ENCODE assay signal across 13 mouse cellular contexts in genomic region chr8:105850014-105850413, GRCm38 (mm10). TPM values are rescaled to one million over a fixed set of nuclear protein-coding genes. Genes with fewer than 3 reads are reported as not detected.
DNase-seq lines count a peak whose midpoint lies in the region; ATAC-seq and TF ChIP-seq lines count a peak whose summit lies in the region.
"Had no signal": no experiment of that assay in that cellular context is flagged by ENCODE, and none has a peak within 500 bp of the region (broad histone marks: within the 10 kb centered on the region; RNA-seq: fewer than 3 reads in every experiment).

No protein-coding gene starts in this region.

- no peak overlapping the region for H3K9ac ChIP-seq in hindbrain, embryonic 12.5 days
- H3K9ac ChIP-seq in hindbrain, embryonic 16.5 days (ENCODE audit: low read depth, low read length): no peak overlapping the region
- H3K9ac ChIP-seq in ES-Bruce4 (ENCODE audit: low read depth, poor library complexity, severe bottlenecking): peak overlapping the region; percentile 82
- H3K9ac ChIP-seq in liver, embryonic 12.5 days: no peak overlapping the region

- no peak overlapping the region for H3K4me3 ChIP-seq in hindbrain, embryonic 12.5 days
- no peak overlapping the region for H3K4me3 ChIP-seq in hindbrain, embryonic 16.5 days (ENCODE audit: low read length)
- H3K4me3 ChIP-seq in E14TG2a.4 (replicated peaks; ENCODE audit: low read length) (peak overlapping the region; percentile 97), ES-Bruce4 (ENCODE audit: low read depth, low read length) (peak overlapping the region; percentile 65)
- no peak overlapping the region for H3K4me3 ChIP-seq in liver, embryonic 12.5 days

- no peak overlapping the region for H3K27ac ChIP-seq in hindbrain, embryonic 12.5 days
- no peak overlapping the region for H3K27ac ChIP-seq in hindbrain, embryonic 16.5 days (ENCODE audit: low read depth, low read length)
- H3K27ac ChIP-seq in ES-Bruce4 (ENCODE audit: insufficient read depth, low read length): peak overlapping the region; percentile 71
- no peak overlapping the region for H3K27ac ChIP-seq in liver, embryonic 12.5 days
- H3K27ac ChIP-seq: stomach, postnatal 0 days had no signal

- DNase-seq in c-Kit-positive CD71-positive TER-119-positive erythroid progenitor cells, embryonic 14.5 days (ENCODE audit: low spot score): no peak
- no peak for DNase-seq in cerebellum, postnatal 25 days
- DNase-seq: cerebellum, adult 18-20 months; gastrocnemius, postnatal 14 days; lung, adult 2 months; retina, postnatal 1 day; thymus, postnatal 36 days had no signal

- H3K27me3 ChIP-seq in hindbrain, embryonic 12.5 days: no peaks in the 10 kb centered on the region
- no peaks in the 10 kb centered on the region for H3K27me3 ChIP-seq in hindbrain, embryonic 16.5 days (replicated peaks; ENCODE audit: control insufficient read depth, insufficient read depth, low read length)
- no peaks in the 10 kb centered on the region for H3K27me3 ChIP-seq in E14TG2a.4 (ENCODE audit: insufficient read depth, low read length)
- no peaks in the 10 kb centered on the region for H3K27me3 ChIP-seq in ES-Bruce4 (ENCODE audit: control insufficient read depth, insufficient read depth, low read length, poor library complexity, severe bottlenecking)
- H3K27me3 ChIP-seq in liver, embryonic 12.5 days (replicated peaks): no peaks in the 10 kb centered on the region

- TF ChIP-seq CTCF in E14TG2a.4 (conservative IDR thresholded peaks at IDR 0.05; ENCODE audit: low read length) (no peak), ES-Bruce4 (IDR thresholded peaks at IDR 0.05; ENCODE audit: low read depth, low read length) (no peak)

- H3K9me3 ChIP-seq in hindbrain, embryonic 12.5 days (replicated peaks): no peaks in the 10 kb centered on the region
- no peaks in the 10 kb centered on the region for H3K9me3 ChIP-seq in hindbrain, embryonic 16.5 days (ENCODE audit: control insufficient read depth, low read length)
- H3K9me3 ChIP-seq in E14TG2a.4 (ENCODE audit: low read length) (no peaks in the 10 kb centered on the region), ES-Bruce4 (replicated peaks; ENCODE audit: control insufficient read depth, insufficient read depth, low read length, poor library complexity, severe bottlenecking) (no peaks in the 10 kb centered on the region)
- no peaks in the 10 kb centered on the region for H3K9me3 ChIP-seq in liver, embryonic 12.5 days (replicated peaks)

- TF ChIP-seq POLR2A in ES-Bruce4 (IDR thresholded peaks at IDR 0.05; ENCODE audit: insufficient read depth, low read length): no peak

- 76% methylated on average over 4 of the region's 4 CpGs for WGBS in hindbrain, embryonic 12.5 days
- 82% methylated on average over 4 of the region's 4 CpGs for WGBS in hindbrain, embryonic 16.5 days
- 92% methylated on average over 4 of the region's 4 CpGs for WGBS in liver, embryonic 12.5 days (ENCODE audit: insufficient replicate concordance)

- H3K4me1 ChIP-seq in hindbrain, embryonic 12.5 days: peaks cover 10% of the 10 kb centered on the region
- H3K4me1 ChIP-seq in hindbrain, embryonic 16.5 days (ENCODE audit: control insufficient read depth, insufficient read depth, low read depth, low read length): peaks cover 9% of the 10 kb centered on the region
- H3K4me1 ChIP-seq in E14TG2a.4 (replicated peaks; ENCODE audit: low read depth, low read length) (peaks cover 62% of the 10 kb centered on the region), ES-Bruce4 (ENCODE audit: control insufficient read depth, insufficient read depth, low read length) (no peaks in the 10 kb centered on the region)
- H3K4me1 ChIP-seq in liver, embryonic 12.5 days: peaks cover 37% of the 10 kb centered on the region

- 0 out of 2 replicates have a peak overlapping the region, but pooled peaks have one; percentile 84 for H3K4me2 ChIP-seq in hindbrain, embryonic 12.5 days (replicated peaks)
- H3K4me2 ChIP-seq in hindbrain, embryonic 16.5 days (ENCODE audit: low read length): no peak overlapping the region
- H3K4me2 ChIP-seq in liver, embryonic 12.5 days: peak overlapping the region; percentile 77

- no peak for TF ChIP-seq EP300 in ES-Bruce4 (IDR thresholded peaks at IDR 0.05; ENCODE audit: insufficient read depth, low read depth, low read length)

- peaks cover 47% of the 10 kb centered on the region for H3K36me3 ChIP-seq in hindbrain, embryonic 12.5 days
- H3K36me3 ChIP-seq in hindbrain, embryonic 16.5 days (ENCODE audit: control insufficient read depth, insufficient read depth, low read length): peaks cover 14% of the 10 kb centered on the region
- peaks cover 50% of the 10 kb centered on the region for H3K36me3 ChIP-seq in E14TG2a.4 (ENCODE audit: insufficient read depth, low read length)
- H3K36me3 ChIP-seq in ES-Bruce4 (ENCODE audit: control insufficient read depth, insufficient read depth, low read length, poor library complexity, severe bottlenecking): peaks cover 49% of the 10 kb centered on the region
- peaks cover 50% of the 10 kb centered on the region for H3K36me3 ChIP-seq in liver, embryonic 12.5 days

- ATAC-seq in hindbrain, embryonic 12.5 days (ENCODE audit: low FRiP score): no peak
- ATAC-seq in hindbrain, embryonic 16.5 days: no peak
- ATAC-seq in liver, embryonic 12.5 days: no peak

RNA-seq across cellular contexts. Expression of gene Cenpt, which starts 3.1 kb away (rescaled TPM):
- polyA plus RNA-seq in hindbrain, embryonic 12.5 days (2016; fragmentation: Nextera tagmentation; extraction: Ambion mirVana): 63.8 and 64.5 TPM in 2 replicates
- polyA plus RNA-seq in hindbrain, embryonic 16.5 days (2015; fragmentation: Nextera tagmentation; extraction: Ambion mirVana): 52.3 and 54.7 TPM in 2 replicates
- 86.3 and 97.6 TPM in 2 replicates for polyA plus RNA-seq in ES-Bruce4 (2011; ENCODE audit: insufficient read depth, insufficient read length, low read depth, missing spikeins)
- 29.0 and 29.2 TPM in 2 replicates for polyA plus RNA-seq in liver, embryonic 12.5 days (2016; fragmentation: Nextera tagmentation; extraction: Ambion mirVana)

RNA-seq across cellular contexts. Expression of gene Thap11, which starts 4.9 kb away (rescaled TPM):
- 74.3 and 77.8 TPM in 2 replicates for polyA plus RNA-seq in hindbrain, embryonic 12.5 days (2016; fragmentation: Nextera tagmentation; extraction: Ambion mirVana)
- 52.5 and 55.9 TPM in 2 replicates for polyA plus RNA-seq in hindbrain, embryonic 16.5 days (2015; fragmentation: Nextera tagmentation; extraction: Ambion mirVana)
- 29.6 and 31.0 TPM in 2 replicates for polyA plus RNA-seq in ES-Bruce4 (2011; ENCODE audit: insufficient read depth, insufficient read length, low read depth, missing spikeins)
- polyA plus RNA-seq in liver, embryonic 12.5 days (2016; fragmentation: Nextera tagmentation; extraction: Ambion mirVana): 53.0 and 53.2 TPM in 2 replicates

RNA-seq across cellular contexts. Expression of gene Nutf2, which starts 10.4 kb away (rescaled TPM):
- polyA plus RNA-seq in hindbrain, embryonic 12.5 days (2016; fragmentation: Nextera tagmentation; extraction: Ambion mirVana): 241 and 248 TPM in 2 replicates
- 118 and 158 TPM in 2 replicates for polyA plus RNA-seq in hindbrain, embryonic 16.5 days (2015; fragmentation: Nextera tagmentation; extraction: Ambion mirVana)
- polyA plus RNA-seq in ES-Bruce4 (2011; ENCODE audit: insufficient read depth, insufficient read length, low read depth, missing spikeins): 29.9 and 30.2 TPM in 2 replicates
- 180 and 183 TPM in 2 replicates for polyA plus RNA-seq in liver, embryonic 12.5 days (2016; fragmentation: Nextera tagmentation; extraction: Ambion mirVana)

RNA-seq across cellular contexts. Expression of gene Tsnaxip1, which starts 22.5 kb away (rescaled TPM):
- 0.84 and 1.5 TPM in 2 replicates for polyA plus RNA-seq in hindbrain, embryonic 12.5 days (2016; fragmentation: Nextera tagmentation; extraction: Ambion mirVana)
- polyA plus RNA-seq in hindbrain, embryonic 16.5 days (2015; fragmentation: Nextera tagmentation; extraction: Ambion mirVana): 0.86 and 1.4 TPM in 2 replicates
- polyA plus RNA-seq in ES-Bruce4 (2011; ENCODE audit: insufficient read depth, insufficient read length, low read depth, missing spikeins): 0.33 TPM in 1 of 2 replicates, not detected in the other
- polyA plus RNA-seq in liver, embryonic 12.5 days (2016; fragmentation: Nextera tagmentation; extraction: Ambion mirVana): 0.12 and 0.19 TPM in 2 replicates
- polyA plus RNA-seq: stomach, postnatal 0 days had no signal

RNA-seq across cellular contexts. Expression of gene Ranbp10, which starts 22.9 kb away (rescaled TPM):
- polyA plus RNA-seq in hindbrain, embryonic 12.5 days (2016; fragmentation: Nextera tagmentation; extraction: Ambion mirVana): 12.8 and 14.6 TPM in 2 replicates
- polyA plus RNA-seq in hindbrain, embryonic 16.5 days (2015; fragmentation: Nextera tagmentation; extraction: Ambion mirVana): 8.9 and 9.3 TPM in 2 replicates
- 17.1 and 18.5 TPM in 2 replicates for polyA plus RNA-seq in ES-Bruce4 (2011; ENCODE audit: insufficient read depth, insufficient read length, low read depth, missing spikeins)
- 37.7 and 37.8 TPM in 2 replicates for polyA plus RNA-seq in liver, embryonic 12.5 days (2016; fragmentation: Nextera tagmentation; extraction: Ambion mirVana)

Comparison
In these comparisons a context has a peak if more than half of its experiments do, and no peak if none do; other contexts are left out.
1. H3K4me3 ChIP-seq: peak in E14TG2a.4 (single experiment) and ES-Bruce4 (single experiment); none in hindbrain, embryonic 12.5 days (single experiment), hindbrain, embryonic 16.5 days (single experiment) and liver, embryonic 12.5 days (single experiment).